Mouse (Mus musculus): ENCODE measurements around the gene Slitrk3.
"Not testable (repeated sequence)": the region's sequence is repeated elsewhere in the genome, so short reads cannot be mapped to it uniquely, and the experiment has no call there.

DNA sequence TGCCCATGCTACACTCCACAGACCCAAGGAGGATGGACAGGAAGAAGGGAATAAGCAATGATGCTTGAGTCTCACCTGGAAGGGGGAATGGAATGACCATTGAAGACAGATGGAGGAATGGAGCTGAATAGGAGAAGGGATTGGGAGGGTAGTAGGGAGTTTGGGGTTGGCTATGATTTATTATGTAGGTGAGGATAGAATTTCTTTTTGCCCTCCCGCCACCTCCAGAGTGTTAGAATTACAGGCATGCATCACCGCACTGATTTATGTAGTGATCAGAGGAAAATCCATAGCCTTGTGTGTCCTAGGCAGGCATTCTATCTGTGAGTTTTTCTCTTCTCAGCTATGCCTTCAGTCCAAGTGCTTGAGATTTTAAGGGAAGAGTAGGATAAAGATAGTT is 36.8 kb upstream of the Slitrk3 start:
- not testable (repeated sequence) for TF ChIP-seq CTCF (conservative IDR thresholded peaks at IDR 0.05; ENCODE audit: insufficient read depth, insufficient read length, low read depth, low read length); POLR2A (IDR thresholded peaks at IDR 0.05; ENCODE audit: low read depth, low read length)
